Mouse (Mus musculus) liver, adult 2 months (tissue): ENCODE results near the gene Atrn. TPM values are rescaled to one million over a fixed set of nuclear protein-coding genes. Genes with fewer than 3 reads are reported as not detected.

Experiments
- DNase-seq: peaks from one replicate; pipeline ENCODE4 v3.0.0-alpha.2; 2011; ENCODE audit warnings: low read depth, low spot score; ENCODE audit errors: extremely low read depth
- H3K27ac ChIP-seq: fragments of 200-500 bp; replicated peaks from 2 replicates; pipeline ENCODE4 v1.5.1; 2012; ENCODE audit warnings: low read depth, mild to moderate bottlenecking, control low read depth, inconsistent platforms, low read length; ENCODE audit not compliant: insufficient read depth
- H3K27me3 ChIP-seq: fragments of 200-500 bp; 2 replicates; pipeline ENCODE4 v1.6.1; 2012; ENCODE audit warnings: mild to moderate bottlenecking, moderate library complexity, low read length, inconsistent platforms; ENCODE audit not compliant: control insufficient read depth, insufficient read depth
- H3K36me3 ChIP-seq: fragments of 200-500 bp; 2 replicates; pipeline ENCODE4 v1.6.1; 2012; ENCODE audit warnings: low read length, inconsistent platforms; ENCODE audit not compliant: control insufficient read depth, insufficient read depth
- H3K4me1 ChIP-seq: fragments of 200-500 bp; 2 replicates; pipeline ENCODE4 v1.6.1; 2011; ENCODE audit warnings: low read length; ENCODE audit not compliant: control insufficient read depth, insufficient read depth
- H3K4me3 ChIP-seq: fragments of 200-500 bp; 2 replicates; pipeline ENCODE4 v1.5.1; 2011; ENCODE audit warnings: low read depth, mild to moderate bottlenecking, control low read depth, low read length, moderate library complexity; ENCODE audit not compliant: insufficient read depth
- H3K79me2 ChIP-seq: fragments of 200-500 bp; 2 replicates; pipeline ENCODE4 v1.6.1; 2012; ENCODE audit warnings: inconsistent platforms, mild to moderate bottlenecking, low read length, moderate library complexity; ENCODE audit not compliant: control insufficient read depth, insufficient read depth
- H3K9ac ChIP-seq: fragments of 200-500 bp; 2 replicates; pipeline ENCODE4 v1.6.1; 2012; ENCODE audit warnings: low read depth, mild to moderate bottlenecking, control low read depth, inconsistent platforms, low read length
- CTCF ChIP-seq: fragments of 200-500 bp; IDR thresholded peaks from 2 replicates; pipeline ENCODE4 v1.5.1; 2011; ENCODE audit warnings: low read depth, low read length, control low read depth
- POLR2A ChIP-seq: fragments of 200-500 bp; IDR thresholded peaks from 2 replicates; pipeline ENCODE4 v1.6.1; 2011; ENCODE audit warnings: low read length, control low read depth; ENCODE audit not compliant: insufficient read depth; ENCODE audit errors: extremely low read depth
- WGBS: fragments of 180-500 bp; shearing (Covaris S2); methylation state at CpG from one replicate; pipeline ENCODE4 v1.1.7; 2018; 5-methylcytosine and 5-hydroxymethylcytosine counted together
- polyA plus RNA-seq: library from polyadenylated mRNA; depleted of rRNA; stranded (reverse); fragments of >200 nt; gene quantifications from 2 replicates; pipeline ENCODE4 v1.2.3, GENCODE M21; 2012; rRNA removed
- total RNA-seq: library from RNA; depleted of rRNA; stranded (reverse); fragments of >200 nt; gene quantifications from 2 replicates; pipeline ENCODE4 v1.2.3, GENCODE M21; 2014; rRNA removed

Gene Atrn
- 27.2 and 32.6 TPM in 2 replicates for total RNA-seq
- 13.5 and 16.6 TPM in 2 replicates for polyA plus RNA-seq

DNA sequence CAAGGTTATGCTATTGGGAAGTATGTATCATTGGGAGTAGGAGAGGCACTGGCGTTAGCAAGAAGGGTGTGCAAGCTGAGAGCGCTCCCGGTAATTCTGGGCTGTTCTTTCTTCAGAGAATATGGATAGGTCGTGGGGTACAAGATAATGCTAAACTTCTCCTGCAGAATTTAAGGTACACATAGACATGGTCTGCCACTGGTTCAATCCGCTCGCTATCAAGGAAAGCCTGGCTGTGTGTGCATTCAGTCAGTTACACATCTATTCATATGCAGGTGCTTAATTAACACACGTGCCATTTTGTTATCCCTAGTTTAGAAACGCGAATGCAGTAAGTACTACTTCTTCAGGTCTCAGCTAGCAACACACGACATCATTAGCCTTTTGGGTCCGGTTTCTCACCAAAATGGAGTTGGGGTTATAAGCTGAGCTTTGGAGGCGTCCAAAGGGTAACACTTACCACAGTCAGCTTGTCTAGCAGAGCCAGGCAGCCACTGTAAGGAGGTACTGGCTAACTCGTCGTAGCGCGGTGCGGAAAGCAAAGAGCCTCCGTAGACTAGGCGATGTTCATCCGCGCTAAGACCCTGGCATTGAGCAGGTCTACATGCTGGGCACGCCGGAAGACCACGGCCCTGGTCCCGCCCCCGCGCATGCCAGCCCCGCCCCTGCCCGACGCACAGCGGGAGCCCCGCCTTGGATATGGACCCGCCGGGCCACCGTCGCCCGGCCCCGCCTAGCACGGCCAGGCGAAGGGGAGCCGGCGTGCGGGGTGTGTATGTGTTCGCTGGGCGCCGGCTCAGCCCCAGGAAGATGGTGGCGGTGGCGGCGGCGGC, at the start of gene Atrn, which contains the start of gene 4930402H24Rik:
Gene Atrn (plus strand): TSS at position 745 of the 833 bp plus-strand sequence.
Gene 4930402H24Rik (minus strand): TSS at position 656 of the 833 bp plus-strand sequence.
- peak; percentile 81 for TF ChIP-seq POLR2A
- TF ChIP-seq CTCF, result no peak
- DNase-seq, result peak; percentile 73
- peak within 1 kb of the TSS; percentile 100 for H3K4me3 ChIP-seq
- peak within 1 kb of the TSS; percentile 86 for H3K27ac ChIP-seq
- H3K79me2 ChIP-seq, result peaks cover 53% of the 10 kb centered on the region
- peaks cover 21% of the 10 kb centered on the region for H3K4me1 ChIP-seq
- H3K9ac ChIP-seq, result peak within 1 kb of the TSS; percentile 99
- H3K27me3 ChIP-seq, result no peaks in the 10 kb centered on the region
- 2% methylated on average over 42 of the region's 50 CpGs for WGBS
- peaks cover 4% of the 10 kb centered on the region for H3K36me3 ChIP-seq

DNA sequence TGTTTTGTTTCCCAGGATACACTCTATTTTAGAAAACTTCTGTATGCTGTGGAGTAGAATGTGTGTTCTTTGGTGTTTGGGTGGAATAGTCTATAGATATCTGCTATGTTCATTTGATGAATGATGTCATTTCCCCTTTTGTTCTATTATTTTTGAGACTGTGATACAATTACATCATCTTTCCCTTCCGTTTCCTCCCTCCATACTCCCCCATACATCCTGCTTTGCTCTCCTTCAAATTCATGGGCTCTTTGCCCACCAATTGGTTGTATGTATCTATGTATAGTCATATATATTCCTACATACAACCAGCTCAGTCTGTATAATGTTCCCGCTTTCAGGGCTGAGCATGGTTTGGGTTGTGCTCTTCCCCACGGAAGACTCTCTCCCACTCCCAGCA, 44.2 kb upstream of the Atrn start:
- H3K4me3 ChIP-seq, result no peak overlapping the region
- no peak overlapping the region for H3K27ac ChIP-seq
- 84% methylated on average over 3 of the region's 3 CpGs for WGBS
- no peaks in the 10 kb centered on the region for H3K27me3 ChIP-seq
- no peak overlapping the region for H3K9ac ChIP-seq
- no peaks in the 10 kb centered on the region for H3K36me3 ChIP-seq
- DNase-seq, result no peak
- H3K79me2 ChIP-seq, result no peaks in the 10 kb centered on the region
- no peak for TF ChIP-seq POLR2A
- TF ChIP-seq CTCF, result no peak
- H3K4me1 ChIP-seq, result no peaks in the 10 kb centered on the region

DNA sequence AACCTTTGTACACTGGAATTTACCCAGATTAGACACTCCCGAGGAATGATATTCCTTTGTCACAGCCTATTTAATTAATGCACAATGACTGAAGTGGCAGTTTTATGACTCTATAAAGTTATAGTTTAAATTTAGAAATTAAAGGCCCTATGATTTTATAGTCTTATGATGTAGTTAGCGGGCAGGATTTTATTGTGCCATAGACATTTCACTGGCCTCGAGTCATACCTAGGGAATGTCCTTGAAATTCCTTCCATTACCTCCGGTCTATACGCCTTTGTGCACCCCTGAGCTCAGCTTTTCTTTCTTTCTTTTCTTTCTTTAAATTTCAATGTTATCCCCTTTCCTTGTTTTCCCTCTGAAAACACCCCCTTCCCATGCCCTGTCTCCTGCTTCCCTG, 35.4 kb upstream of the Atrn start:
- H3K9ac ChIP-seq, result no peak overlapping the region
- DNase-seq, result no peak
- H3K79me2 ChIP-seq, result no peaks in the 10 kb centered on the region
- H3K4me3 ChIP-seq, result no peak overlapping the region
- no peak overlapping the region for H3K27ac ChIP-seq
- TF ChIP-seq POLR2A (no peak), CTCF (no peak)
- no peaks in the 10 kb centered on the region for H3K27me3 ChIP-seq
- peaks cover 4% of the 10 kb centered on the region; the same call in 1 of the 2 replicates for H3K4me1 ChIP-seq
- 98% methylated on average over 5 of the region's 5 CpGs for WGBS
- no peaks in the 10 kb centered on the region for H3K36me3 ChIP-seq

DNA sequence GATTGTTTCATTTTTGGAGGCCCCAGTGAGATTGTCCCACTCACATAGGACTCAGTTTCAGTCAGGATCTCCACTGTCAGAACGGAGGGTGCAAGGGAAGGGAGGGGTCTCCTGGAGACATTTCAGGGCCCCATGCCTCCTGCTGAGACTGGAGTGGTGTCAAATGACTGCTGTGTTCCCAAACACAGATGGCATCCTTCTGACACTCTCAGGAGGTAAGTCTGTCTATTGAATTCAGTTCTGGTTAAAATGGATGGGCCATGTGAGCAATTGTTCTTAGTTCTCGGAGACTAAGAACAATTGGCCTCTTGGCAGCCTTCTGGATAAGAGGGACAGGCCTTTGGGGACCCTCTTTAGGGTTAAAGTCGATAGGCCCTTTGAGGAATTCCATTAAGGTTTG, 28.9 kb upstream of the Atrn start:
- Histone ChIP-seq H3K79me2 (no peaks in the 10 kb centered on the region), H3K9ac (no peak overlapping the region), H3K27me3 (no peaks in the 10 kb centered on the region), H3K27ac (no peak overlapping the region), H3K4me1 (no peaks in the 10 kb centered on the region), H3K4me3 (no peak overlapping the region), H3K36me3 (no peaks in the 10 kb centered on the region)
- no peak for TF ChIP-seq CTCF
- no peak for TF ChIP-seq POLR2A
- 82% methylated on average over 3 of the region's 3 CpGs for WGBS
- DNase-seq, result no peak

DNA sequence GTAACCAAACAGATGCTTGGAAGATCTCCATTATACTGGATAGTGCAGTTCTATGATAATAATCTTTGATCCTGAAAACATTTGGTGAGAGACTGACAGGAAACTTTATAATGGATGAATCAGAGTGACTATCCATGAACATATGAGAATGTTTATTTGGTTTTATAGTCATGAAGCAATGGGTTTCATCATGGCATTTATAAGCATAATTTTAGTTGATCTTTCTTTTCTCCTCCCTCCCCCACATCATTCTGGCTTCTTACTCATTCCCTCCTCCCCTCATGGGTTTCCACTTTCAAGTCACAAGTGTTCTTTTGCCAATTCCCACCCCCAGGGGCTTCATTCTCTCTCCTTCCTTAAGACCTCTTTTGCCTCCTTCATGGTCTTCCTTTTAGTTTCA, 19.3 kb upstream of the Atrn start:
- Histone ChIP-seq H3K4me3 (no peak overlapping the region), H3K4me1 (no peaks in the 10 kb centered on the region), H3K27me3 (no peaks in the 10 kb centered on the region), H3K36me3 (peaks cover 3% of the 10 kb centered on the region; the same call in 1 of the 2 replicates), H3K9ac (no peak overlapping the region), H3K79me2 (no peaks in the 10 kb centered on the region; the same call in 1 of the 2 replicates), H3K27ac (no peak overlapping the region)
- no peak for TF ChIP-seq CTCF
- no peak for TF ChIP-seq POLR2A
- no peak for DNase-seq

DNA sequence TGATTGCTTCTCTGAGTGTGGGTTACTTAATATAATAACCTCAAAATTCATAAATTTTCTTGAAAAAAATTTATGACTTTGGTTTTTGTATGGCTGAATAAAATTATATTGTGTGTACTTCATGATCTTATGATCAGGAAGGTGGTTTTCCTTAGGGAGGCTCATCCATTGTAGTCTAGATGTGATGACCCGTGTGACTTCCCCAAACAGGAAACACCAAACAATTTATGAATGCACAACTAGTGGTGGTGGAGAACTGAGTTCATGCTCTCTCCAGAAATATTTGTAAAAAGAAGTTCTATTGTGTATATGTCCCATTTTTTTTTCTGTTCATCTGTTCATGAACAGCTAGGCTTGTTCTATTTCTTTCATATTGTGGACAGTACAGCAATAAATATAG, 18.8 kb upstream of the Atrn start:
- Histone ChIP-seq H3K27ac (no peak overlapping the region), H3K4me1 (no peaks in the 10 kb centered on the region), H3K36me3 (peaks cover 3% of the 10 kb centered on the region; the same call in 1 of the 2 replicates), H3K9ac (no peak overlapping the region), H3K79me2 (no peaks in the 10 kb centered on the region; the same call in 1 of the 2 replicates), H3K4me3 (no peak overlapping the region), H3K27me3 (no peaks in the 10 kb centered on the region)
- no peak for DNase-seq
- WGBS, result 82% methylated on average over 1 of the region's 1 CpGs
- no peak for TF ChIP-seq POLR2A
- no peak for TF ChIP-seq CTCF
